Mouse (Mus musculus) kidney, adult 8-10 months (tissue): Measurements from ENCODE around the gene Sppl3.

Source experiments
- DNase-seq, 2 experiments: peaks; one replicate each; pipeline ENCODE4 v3.0.0; 2022

Sppl3 gene

DNA sequence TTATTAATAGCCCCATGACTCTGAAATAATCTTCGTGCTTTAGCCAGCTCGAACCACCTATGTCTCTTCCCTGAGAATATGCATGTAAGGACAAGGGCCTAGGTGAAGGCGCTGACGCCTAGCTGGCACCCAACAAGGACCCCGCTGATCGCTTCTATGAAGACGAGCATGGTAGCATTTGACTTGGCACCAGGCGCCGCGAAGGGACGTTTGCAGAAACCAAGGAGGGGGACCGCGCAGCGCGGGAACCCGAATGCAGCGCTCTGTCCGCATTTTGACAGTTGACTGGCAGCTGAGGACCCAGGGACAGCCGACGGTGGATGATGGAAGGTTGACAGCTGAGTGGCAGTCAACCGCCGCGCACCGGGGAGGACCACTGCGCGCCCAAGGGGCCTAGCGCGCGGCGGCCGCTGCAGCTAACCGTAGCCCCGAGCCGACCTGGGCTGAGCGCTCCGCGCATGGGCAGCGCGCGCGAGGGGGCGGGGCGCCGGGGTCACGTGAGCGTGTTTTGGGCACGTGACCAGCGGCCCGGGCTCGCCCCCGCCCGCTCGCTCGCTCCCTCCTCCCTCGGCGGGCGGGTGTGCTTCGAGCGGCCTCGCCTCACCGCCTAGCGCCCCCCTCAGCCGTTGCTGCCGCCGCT is at the start of gene Sppl3:
TSS of gene Sppl3 (plus strand) at position 561 of the 640 bp plus-strand sequence.
- peak; percentile 87 to 90 for DNase-seq

DNA sequence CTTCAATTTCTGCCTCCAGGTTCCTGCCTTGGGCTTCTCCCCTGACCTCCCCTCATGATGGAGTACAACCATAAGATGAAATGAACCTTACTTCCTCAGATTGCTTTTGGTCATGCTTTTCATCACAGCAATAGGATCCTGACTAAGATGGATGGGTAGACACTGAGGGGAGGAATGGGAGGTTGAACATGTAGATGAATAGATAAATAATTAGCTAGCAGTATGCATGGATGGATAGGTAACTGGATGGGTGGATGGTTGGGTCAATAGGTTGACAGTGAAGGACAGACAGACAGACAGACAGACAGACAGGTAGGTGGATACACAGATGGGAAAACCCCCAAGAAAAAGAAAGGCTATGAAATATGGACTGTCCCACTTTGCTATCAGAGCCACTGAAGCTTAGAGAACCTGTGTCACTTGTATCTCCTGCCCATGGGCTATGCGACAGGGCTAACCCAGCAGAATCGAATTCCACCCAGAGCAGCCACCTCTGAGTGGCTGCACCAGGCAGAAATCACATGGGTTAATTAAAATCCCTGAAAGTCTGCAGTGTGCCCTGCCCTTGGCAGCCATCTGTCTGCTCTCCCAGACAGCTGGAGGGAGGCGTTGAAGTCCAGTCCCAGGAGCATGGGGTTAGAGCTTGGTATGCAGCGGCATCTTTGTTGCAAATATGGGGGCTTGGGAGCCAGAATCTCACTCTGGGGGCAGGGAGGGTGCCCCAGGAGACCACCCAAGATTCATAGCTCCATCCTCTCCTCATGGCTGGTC is 49.2 kb upstream of the Sppl3 start:
- DNase-seq, result peak; percentile 53 to 66

DNA sequence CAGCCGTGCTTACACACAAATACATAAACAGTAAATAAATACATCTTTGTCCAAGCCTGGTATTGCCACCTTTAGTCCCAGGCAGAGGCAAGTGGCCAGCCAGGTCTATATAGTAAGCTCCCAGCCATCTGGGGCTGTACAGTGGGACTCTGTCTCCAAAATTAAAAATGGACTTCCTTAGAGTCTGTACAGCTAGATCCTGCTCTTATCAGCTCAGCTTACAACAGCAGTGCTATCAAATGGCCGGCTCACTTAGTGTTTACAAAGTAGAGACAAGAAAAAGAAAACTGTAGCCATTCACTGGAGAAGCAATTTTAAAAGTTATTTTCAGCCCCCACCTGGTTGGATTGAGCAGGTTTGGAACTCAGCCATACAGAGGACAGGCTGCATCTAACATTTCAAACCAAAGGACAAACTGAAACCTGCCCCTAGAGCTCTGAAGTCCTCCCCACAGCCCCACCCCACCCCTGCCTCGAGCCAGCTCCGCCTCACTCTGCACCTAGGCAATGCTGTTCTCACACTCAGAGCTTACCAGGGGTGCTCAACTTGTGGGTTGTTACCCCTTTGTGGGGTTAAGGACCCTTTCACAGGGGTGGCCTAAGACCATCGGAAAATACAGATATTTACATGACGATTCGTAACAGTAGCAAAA is 46.5 kb upstream of the Sppl3 start:
- DNase-seq, result peak in 1 of 2 experiments; percentile 64

DNA sequence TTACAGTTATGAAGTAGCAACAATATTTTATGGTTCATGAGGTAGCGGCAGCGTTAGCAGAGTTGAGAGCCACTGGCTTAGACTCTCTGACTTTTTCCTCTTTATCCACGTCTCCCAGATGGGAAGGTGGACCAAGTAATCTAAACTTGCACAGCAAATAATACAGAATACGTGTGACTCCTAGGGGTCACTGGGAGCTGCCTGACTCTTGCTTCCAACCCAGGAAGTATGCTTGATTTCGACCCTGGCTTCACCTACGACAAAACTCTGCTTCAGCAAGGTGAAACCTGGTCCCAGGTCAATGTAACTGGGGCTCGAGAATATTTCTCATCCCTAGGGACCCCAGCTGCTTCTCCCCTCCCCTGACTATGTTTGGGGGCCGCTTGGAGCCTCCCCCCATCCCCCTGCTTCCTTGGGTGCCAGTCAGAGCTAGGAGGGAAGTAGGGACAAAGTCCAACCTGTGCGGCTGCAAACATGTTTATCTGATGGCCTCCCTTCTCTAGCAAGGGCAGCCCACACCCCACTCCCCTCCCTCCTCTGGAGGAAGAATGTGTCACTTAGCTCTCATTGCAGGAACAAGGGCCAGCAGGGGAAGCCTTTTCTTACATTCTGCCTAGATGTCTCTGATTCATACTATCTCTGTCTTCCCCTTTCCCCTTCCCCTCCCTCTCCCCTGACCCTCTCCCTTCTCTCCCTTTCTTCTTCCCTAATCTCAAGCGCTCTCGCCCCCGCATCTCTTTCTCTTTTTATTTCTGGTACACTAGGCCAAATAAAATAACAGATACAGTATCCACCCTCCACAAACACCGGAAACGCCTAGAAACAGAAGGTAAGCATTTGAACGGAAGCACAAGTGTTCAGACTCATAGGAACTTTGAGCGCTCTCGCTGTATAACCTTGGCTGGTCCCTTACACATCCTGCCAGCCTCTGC is 45.7 kb upstream of the Sppl3 start:
- DNase-seq, result peak; percentile 75 to 83

DNA sequence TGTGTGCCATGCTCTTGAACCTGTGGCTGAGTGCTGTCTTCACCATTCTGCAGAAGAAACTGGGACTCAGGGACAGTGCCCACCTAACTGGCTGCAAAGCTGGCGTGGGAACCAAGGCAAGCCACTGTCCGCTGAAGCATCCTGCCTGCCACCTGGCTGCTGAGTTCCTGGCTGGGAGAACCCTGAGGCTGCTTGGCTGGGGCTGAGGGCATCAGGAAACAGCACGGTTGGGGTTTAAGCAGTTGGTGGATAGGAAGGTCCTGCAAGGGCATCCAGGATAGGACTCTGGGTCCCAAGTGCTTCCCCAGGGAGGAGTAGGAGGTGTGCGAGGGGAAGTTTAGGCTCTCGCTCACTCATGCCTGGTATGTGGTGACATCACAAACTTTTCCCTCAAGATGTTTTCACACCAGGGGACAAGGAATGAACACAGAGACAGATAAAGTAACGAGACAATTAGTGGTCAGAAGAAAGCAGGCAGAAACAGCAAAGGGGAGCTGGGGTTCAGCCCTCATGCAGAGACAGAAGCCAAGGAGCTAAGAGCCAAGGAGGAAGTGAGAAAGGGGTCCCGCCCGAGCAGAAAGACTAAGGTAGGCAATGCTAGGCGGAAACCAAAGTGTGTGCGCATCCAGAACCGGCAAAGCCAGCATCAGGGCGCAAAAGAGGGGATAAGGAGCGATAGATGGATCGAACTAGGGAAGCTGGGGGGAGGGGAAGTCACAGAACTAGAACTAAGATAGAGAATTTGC is 43.2 kb upstream of the Sppl3 start:
- DNase-seq, result peak; percentile 41 to 48

DNA sequence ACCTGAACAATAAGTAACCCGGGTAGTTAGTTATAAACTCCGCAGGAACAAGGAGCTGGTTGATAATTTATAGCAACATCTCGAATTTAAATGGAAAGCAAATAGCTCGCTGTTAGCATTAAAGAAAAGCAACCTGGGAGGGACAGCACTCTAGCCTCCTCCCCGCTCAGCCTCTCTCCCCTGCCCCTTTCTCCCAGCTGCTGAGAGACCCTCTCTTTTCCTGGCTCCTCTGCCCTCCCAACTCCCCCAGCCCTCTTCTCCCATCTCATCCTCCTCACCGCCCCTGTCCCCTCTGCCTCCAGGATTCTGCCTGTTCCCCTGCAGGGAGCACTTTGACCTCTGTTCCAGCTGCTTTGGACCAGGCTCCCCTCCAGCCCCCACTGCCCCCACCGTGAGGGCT is 42.3 kb upstream of the Sppl3 start:
- DNase-seq, result peak; percentile 69 to 82

DNA sequence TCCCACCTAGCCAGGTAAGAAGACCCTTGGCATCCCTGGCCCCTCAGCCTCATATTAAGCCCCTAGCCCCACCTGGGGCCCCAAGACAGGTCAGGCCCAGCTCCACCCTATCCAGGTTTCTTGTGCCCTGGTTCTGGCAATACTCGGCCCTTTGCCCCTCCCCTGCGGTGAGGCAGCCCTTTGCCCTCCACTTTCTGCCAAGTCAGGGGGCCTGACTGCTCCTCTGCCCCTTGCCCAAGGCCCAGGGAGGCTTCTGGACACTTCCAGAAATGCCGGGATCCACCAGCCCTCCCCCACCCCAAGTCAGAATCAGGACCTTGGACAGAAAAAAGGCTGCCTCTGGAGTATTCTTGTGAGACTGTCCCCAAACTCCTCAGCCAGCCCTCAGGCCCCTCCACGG is 41.9 kb upstream of the Sppl3 start:
- DNase-seq, result peak; percentile 90 to 91

DNA sequence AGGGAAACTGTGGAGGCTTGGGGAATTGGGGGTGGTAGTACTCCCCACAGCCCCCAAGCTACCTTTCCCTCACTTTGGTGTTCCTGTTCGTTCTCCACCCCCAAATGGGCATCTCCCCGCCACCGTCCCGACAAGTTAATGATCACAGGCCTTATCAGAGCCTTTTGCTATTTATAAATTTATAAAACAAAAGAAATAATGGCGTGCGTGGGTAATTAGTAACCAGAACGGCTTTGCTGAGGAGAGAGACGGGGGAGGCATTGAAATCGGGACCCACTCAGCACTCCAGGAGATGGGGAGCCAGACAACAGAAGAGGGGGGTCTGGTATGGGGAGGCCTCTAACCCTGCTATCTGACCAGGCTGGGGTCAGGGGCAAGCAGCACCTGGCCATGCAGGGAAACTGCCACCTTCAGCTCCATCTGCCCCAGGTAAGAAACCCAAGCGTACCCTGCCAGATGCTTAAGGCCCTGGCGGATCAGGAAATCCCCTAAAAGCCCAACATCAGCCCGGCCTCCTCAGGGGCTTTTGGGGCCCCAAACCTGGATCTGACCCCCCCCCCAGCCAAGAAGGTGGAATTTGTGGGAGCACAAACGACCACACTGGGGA is 41.2 kb upstream of the Sppl3 start:
- peak in 1 of 2 experiments; percentile 44 for DNase-seq

DNA sequence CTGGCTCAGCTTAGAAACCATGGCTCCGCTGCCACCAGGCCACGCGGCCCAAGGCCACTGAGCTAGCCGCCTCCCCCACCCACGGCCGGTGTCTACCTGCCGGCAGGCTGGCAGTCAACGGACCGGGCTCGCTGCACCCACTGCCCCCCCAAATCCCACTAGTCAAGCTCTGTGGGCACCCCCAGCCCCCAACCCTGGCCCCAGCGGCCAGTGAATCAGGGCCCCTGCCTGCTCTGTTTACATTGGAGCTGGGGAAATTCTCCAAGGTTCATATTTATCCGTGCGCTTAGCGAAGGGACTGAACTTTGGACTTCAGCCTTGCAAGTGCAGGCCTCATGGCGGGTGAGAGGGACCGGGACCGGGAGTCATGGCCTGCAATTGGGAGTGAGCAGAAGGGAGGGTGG is 40.1 kb upstream of the Sppl3 start, which contains the start of gene Hnf1a:
TSS of gene Hnf1a (minus strand) at position 271 of the 404 bp plus-strand sequence.
- DNase-seq, result peak; percentile 74 to 76

DNA sequence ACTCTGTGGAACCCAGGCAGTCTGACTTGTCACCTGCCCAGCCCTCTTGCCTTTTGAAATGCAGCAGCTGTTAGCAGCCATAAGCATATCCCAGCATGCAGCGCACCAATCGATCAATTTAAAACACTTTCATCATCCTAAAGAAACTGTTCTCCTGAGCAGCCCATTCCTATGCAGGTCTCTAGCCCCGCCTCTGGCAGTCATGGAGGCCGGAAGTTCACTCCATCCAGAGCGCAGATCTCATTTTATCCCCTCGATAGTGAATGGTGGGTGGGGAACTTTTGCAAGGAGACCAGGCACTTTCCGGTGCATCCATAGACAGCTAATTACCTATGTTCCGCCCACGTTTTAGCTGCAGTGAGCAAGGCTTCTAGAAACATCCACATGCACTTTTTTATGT is 38.7 kb upstream of the Sppl3 start:
- DNase-seq, result no peak

DNA sequence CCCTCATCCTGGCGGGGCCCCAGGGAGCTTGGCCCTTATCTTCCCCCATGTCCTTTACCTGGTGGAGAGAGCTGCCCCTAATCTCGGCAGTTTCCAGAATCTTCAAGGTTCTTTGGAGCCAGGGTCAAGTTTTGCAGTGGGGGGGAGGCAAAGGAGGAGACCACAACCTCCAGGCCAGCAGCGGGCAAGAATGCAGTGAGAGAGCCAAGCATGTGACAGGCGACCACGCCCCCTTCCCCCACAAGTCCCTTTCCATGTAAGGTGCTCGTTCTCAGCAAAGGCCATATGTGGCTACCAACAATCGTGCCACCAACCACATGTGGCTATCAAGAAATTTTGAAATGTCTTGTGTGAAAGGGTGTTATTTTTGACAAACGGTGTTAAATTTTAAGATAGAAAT is 37.8 kb upstream of the Sppl3 start:
- peak; percentile 54 to 60 for DNase-seq

DNA sequence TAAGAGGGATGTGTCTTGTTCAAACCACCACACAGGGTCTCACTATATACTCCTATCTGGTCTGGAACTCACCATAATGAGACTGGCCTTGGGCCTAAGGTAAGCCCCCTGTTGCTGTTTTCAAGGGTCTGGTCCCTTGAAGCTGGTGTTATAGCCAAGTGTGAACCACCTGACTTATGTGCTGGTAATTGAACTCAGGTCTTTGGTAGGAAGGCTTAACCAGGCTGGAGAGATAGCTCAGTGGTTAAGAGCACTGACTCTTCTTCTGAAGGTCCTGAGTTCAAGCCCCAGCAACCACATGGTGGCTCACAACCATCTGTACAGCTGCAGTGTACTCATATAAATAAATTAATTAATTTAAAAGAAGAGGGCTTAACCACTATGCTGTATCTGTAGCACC is 34.0 kb upstream of the Sppl3 start:
- no peak for DNase-seq

DNA sequence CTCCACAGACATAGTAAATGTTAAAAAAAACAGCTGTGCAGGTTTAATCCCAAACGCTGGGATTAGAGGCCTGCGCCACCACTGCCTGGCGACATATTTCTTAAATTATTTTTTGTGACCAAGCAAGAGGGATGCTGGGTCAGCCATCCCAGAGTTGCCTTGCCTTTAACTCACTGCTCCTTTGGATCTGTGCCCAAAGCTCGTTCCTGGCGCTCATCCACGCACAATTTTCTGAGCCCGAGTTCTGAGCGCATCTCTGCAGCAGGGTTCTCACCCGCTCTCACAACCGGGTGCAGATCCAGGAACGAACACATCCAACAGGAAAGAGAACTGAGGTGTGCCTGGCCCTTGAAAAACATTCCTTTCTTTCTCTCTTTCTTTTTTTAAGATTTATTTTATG is 32.5 kb upstream of the Sppl3 start:
- peak in 1 of 2 experiments; percentile 60 for DNase-seq

DNA sequence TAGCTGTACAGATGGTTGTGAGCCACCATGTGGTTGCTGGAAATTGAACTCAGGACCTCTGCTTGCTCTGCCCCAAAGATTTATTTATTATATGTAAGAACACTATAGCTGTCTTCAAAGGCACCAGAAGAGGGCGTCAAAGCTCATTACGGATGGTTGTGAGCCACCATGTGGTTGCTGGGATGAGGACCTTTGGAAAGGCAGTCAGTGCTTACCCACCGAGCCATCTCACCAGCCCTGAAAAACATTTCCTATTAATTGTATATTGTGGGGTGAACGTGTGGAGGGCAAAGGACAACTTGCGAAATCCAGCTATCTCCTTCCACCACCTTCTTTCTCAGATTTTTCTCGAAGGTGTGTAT is 32.1 kb upstream of the Sppl3 start:
- no peak for DNase-seq

DNA sequence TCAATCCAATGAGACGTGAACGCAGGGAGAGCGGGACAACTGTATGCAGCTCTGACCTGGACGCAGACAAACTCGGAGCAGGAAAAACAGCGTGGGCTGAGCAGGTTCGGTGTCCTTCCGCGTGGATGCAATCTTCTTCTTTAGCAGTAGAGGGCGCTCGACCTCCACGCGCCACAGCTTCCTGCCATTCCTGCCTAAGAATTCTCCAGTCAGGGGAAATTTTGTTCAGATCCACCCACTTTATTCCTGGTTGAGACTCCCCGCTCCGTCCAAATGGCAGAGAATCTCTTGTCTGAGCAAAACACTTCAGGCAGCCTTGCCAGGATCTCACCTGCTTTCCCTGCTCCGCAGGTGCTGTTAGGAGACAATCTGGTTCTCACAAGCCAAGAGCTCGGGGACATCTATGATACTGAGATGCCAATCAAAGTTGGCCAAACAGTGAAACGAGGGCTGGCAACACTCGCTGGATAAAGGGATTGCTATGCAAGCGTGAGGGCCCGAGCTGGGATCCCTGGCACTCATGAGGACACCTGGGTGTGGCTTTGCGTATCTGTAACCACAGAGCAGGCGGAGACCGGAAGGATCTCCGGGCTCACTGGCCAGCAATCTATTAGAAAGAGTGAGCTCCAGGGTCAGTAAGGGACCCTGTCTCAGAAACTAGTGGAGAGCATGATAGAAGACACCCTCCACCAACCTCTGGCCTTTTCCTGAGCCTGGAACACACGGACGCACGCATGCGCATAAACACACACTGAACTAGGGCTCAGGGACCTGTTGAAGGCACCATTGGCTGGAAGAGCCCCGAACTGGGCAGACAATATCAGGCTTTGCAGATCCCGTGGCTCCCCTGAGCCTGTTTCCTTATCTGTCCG is 31.5 kb upstream of the Sppl3 start:
- DNase-seq, result peak; percentile 60 to 72

DNA sequence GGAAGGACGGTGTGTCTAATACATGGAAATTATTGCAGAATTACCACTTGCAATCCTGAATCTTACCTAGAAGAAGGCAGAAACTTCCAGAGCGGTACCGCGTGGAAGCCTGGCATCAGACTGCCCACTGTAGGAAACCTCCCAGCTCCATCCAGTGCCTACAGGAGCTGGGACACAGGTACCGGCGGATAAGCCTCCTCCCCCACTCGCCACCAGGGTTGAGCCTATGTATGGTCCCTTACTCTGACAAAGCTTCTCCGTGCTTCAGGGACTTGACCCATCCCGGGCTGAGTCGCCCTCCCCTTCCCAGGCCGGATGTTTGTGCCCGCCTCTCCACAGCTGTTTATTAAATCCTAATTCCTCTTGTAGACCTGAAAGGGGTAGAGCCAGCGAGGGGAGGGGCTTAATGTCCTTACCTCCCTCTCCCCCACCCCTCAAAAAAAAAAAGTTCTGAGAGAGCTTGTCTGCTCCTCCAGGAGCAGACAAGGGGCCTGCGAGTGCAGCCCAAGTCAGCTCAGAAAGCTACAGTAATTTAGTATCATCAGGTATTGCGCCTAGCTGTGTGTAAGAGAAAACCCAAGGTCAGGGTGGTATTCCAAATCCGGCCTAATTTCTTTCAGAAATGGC is 30.7 kb upstream of the Sppl3 start:
- no peak for DNase-seq

DNA sequence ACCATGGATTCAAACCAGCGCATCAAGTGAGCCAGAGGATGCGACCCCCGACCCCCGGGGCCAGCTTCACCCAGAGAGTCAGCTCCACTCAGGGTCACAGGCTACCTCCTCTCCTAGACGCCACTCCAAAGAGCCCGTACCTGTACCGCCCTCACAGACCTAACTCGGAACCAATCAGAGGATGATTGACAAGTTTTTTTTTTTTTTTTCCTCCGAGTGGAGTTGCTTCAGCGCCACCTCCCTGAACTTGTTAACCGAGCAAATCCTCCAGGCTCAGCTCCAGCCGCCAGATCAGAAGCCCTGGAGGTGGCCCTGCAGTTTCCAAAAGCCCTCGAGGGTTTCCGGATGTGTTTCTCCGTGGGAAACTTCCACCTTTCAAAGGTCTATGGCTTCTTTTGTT is 28.9 kb upstream of the Sppl3 start:
- DNase-seq, result no peak

DNA sequence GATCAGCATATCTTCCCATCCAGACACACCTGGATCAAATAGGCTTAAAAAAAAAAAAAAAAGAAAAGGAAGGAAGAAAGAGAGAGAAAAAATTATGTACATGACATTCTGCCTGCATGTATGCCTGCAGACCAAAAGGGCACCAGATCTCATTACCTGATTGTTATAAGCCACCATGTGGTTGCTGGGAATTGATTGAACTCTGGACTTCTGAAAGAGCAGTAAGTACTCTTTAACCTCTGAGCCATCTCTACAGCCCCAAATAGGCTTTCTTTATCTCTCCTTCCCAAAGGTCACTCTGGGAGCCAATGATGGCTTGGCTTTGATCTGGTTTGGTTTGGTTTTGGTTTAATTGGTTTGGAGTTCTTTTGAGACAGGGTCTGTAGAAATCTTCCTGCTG is 25.9 kb upstream of the Sppl3 start:
- DNase-seq, result no peak

DNA sequence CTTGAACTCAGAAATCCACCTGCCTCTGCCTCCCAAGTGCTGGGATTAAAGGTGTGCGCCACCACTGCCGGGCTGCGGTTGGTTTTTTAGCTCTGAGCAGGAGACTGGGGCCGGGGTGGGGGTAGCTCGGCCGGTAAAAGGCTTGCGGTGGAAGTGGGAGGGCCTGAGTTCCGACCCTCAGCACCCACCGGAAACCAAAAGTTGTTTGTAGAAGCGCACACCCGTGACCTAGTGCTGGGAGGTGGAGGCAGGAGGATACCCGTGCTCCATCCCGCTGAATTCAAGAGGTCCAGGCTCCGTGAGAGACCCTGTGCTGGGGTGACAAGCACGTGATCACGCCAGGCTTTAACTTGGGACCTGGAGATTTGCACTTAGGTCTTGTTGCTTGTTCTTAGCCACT is 14.5 kb upstream of the Sppl3 start:
- no peak for DNase-seq

DNA sequence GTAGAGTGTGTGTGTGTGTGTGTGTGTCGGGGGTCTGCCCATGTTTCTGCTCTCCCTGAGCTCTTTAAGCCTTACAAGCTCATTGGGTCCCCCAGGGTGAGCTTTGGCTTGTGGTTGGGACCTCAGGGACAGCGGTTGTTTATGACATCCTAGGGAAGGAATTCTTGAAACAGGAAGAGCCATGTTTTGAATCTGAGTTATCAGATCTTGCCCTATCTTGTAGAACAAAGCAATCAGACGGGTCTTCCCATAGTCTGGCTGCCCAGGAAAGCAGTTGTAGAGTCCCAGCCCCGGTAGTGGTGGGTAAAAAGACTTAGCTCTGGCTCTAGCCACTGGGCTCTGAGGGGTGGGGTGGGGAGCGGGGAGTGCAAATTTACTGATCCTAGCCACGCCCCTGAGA is 13.6 kb upstream of the Sppl3 start:
- DNase-seq, result no peak
